Mouse (Mus musculus): ENCODE measurements at regions not wholly inside any gene's neighbourhood (a gene's known extent, or its start where the extent isn't known, plus 50 kb on each side); places are given as distances from the start of the nearest gene placed in this dataset.

- Histone ChIP-seq H3K9ac (ENCODE audit: low read depth, low read length) (no peak overlapping the region), H3K4me2 (ENCODE audit: low read length) (no peak overlapping the region), H3K27ac (ENCODE audit: low read length) (no peak overlapping the region), H3K36me3 (ENCODE audit: control insufficient read depth, insufficient read depth, low read length) (no peaks in the 10 kb centered on the region), H3K27me3 (ENCODE audit: control insufficient read depth, insufficient read depth, low read depth, low read length) (no peaks in the 10 kb centered on the region), H3K4me1 (ENCODE audit: control insufficient read depth, insufficient read depth, low read length) (no peaks in the 10 kb centered on the region), H3K9me3 (replicated peaks; ENCODE audit: control insufficient read depth, low read length, poor library complexity, severe bottlenecking) (no peaks in the 10 kb centered on the region), H3K4me3 (ENCODE audit: low read depth, low read length) (no peak overlapping the region)
- no peak for ATAC-seq
- WGBS: 78% methylated on average over 5 of the region's 5 CpGs
Observed at GRCm38 (mm10) chr1:189077861-189078260, 70.2 kb upstream of the Kctd3 start.

- Histone ChIP-seq H3K27me3 (ENCODE audit: control insufficient read depth, insufficient read depth, low read depth, low read length) (no peaks in the 10 kb centered on the region), H3K36me3 (ENCODE audit: control insufficient read depth, insufficient read depth, low read length) (no peaks in the 10 kb centered on the region), H3K9me3 (replicated peaks; ENCODE audit: control insufficient read depth, low read length, poor library complexity, severe bottlenecking) (no peaks in the 10 kb centered on the region), H3K9ac (ENCODE audit: low read depth, low read length) (no peak overlapping the region), H3K27ac (ENCODE audit: low read length) (no peak overlapping the region), H3K4me3 (ENCODE audit: low read depth, low read length) (no peak overlapping the region), H3K4me1 (ENCODE audit: control insufficient read depth, insufficient read depth, low read length) (no peaks in the 10 kb centered on the region), H3K4me2 (ENCODE audit: low read length) (no peak overlapping the region)
- 86% methylated on average over 4 of the region's 4 CpGs for WGBS
- no peak for ATAC-seq
Observed at GRCm38 (mm10) chr1:189076276-189076675, 68.6 kb upstream of the Kctd3 start.

- Histone ChIP-seq H3K27ac (ENCODE audit: low read length) (no peak overlapping the region), H3K4me2 (ENCODE audit: low read length) (no peak overlapping the region), H3K27me3 (ENCODE audit: control insufficient read depth, insufficient read depth, low read depth, low read length) (no peaks in the 10 kb centered on the region), H3K4me1 (ENCODE audit: control insufficient read depth, insufficient read depth, low read length) (no peaks in the 10 kb centered on the region), H3K4me3 (ENCODE audit: low read depth, low read length) (no peak overlapping the region), H3K9ac (ENCODE audit: low read depth, low read length) (no peak overlapping the region), H3K36me3 (ENCODE audit: control insufficient read depth, insufficient read depth, low read length) (no peaks in the 10 kb centered on the region), H3K9me3 (replicated peaks; ENCODE audit: control insufficient read depth, low read length, poor library complexity, severe bottlenecking) (no peaks in the 10 kb centered on the region)
- 76% methylated on average over 13 of the region's 13 CpGs for whole genome bisulfite sequencing
- no peak for ATAC-seq
Observed at GRCm38 (mm10) chr1:189075671-189076070, 68.0 kb upstream of the Kctd3 start.

- ATAC-seq: no peak
- H3K4me3 ChIP-seq (ENCODE audit: low read depth, low read length): no peak overlapping the region
- no peak overlapping the region for H3K9ac ChIP-seq (ENCODE audit: low read depth, low read length)
- no peaks in the 10 kb centered on the region for H3K36me3 ChIP-seq (ENCODE audit: control insufficient read depth, insufficient read depth, low read length)
- no peak overlapping the region for H3K27ac ChIP-seq (ENCODE audit: low read length)
- no peak overlapping the region for H3K4me2 ChIP-seq (ENCODE audit: low read length)
- H3K4me1 ChIP-seq (ENCODE audit: control insufficient read depth, insufficient read depth, low read length): peaks cover 2% of the 10 kb centered on the region; the same call in 1 of the 2 replicates
- H3K27me3 ChIP-seq (ENCODE audit: control insufficient read depth, insufficient read depth, low read depth, low read length): no peaks in the 10 kb centered on the region
- WGBS: 89% methylated on average over 2 of the region's 2 CpGs
- no peaks in the 10 kb centered on the region for H3K9me3 ChIP-seq (replicated peaks; ENCODE audit: control insufficient read depth, low read length, poor library complexity, severe bottlenecking)
Observed at GRCm38 (mm10) chr1:189072516-189072915, 64.9 kb upstream of the Kctd3 start.

GRCm38 (mm10) chr1:189068204-189068603 lies 60.6 kb upstream of the Kctd3 start:
- H3K9ac ChIP-seq (ENCODE audit: low read depth, low read length): no peak overlapping the region

GRCm38 (mm10) chr1:189067204-189067960 lies 59.7 kb upstream of the Kctd3 start:
- H3K27me3 ChIP-seq (ENCODE audit: control insufficient read depth, insufficient read depth, low read depth, low read length): no peaks in the 10 kb centered on the region
- peak overlapping the region; percentile 7; the same call in 1 of the 2 replicates for H3K4me2 ChIP-seq (ENCODE audit: low read length)
- H3K9ac ChIP-seq (ENCODE audit: low read depth, low read length): no peak overlapping the region
- 60% methylated on average over 16 of the region's 16 CpGs for WGBS
- H3K9me3 ChIP-seq (replicated peaks; ENCODE audit: control insufficient read depth, low read length, poor library complexity, severe bottlenecking): no peaks in the 10 kb centered on the region
- ATAC-seq: no peak
- H3K27ac ChIP-seq (ENCODE audit: low read length): peak overlapping the region; percentile 48; the same call in 1 of the 2 replicates
- H3K36me3 ChIP-seq (ENCODE audit: control insufficient read depth, insufficient read depth, low read length): no peaks in the 10 kb centered on the region
- H3K4me1 ChIP-seq (ENCODE audit: control insufficient read depth, insufficient read depth, low read length): peaks cover 2% of the 10 kb centered on the region
- H3K4me3 ChIP-seq (ENCODE audit: low read depth, low read length): no peak overlapping the region

More at GRCm38 (mm10) chr1:189068204-189068603, 60.6 kb upstream of the Kctd3 start:
- no peak overlapping the region for H3K4me2 ChIP-seq (ENCODE audit: low read length)
- no peak overlapping the region for H3K4me3 ChIP-seq (ENCODE audit: low read depth, low read length)
- no peak for ATAC-seq
- no peaks in the 10 kb centered on the region for H3K9me3 ChIP-seq (replicated peaks; ENCODE audit: control insufficient read depth, low read length, poor library complexity, severe bottlenecking)
- H3K4me1 ChIP-seq (ENCODE audit: control insufficient read depth, insufficient read depth, low read length): peaks cover 2% of the 10 kb centered on the region
- no peaks in the 10 kb centered on the region for H3K27me3 ChIP-seq (ENCODE audit: control insufficient read depth, insufficient read depth, low read depth, low read length)
- 79% methylated on average over 3 of the region's 3 CpGs for WGBS
- H3K36me3 ChIP-seq (ENCODE audit: control insufficient read depth, insufficient read depth, low read length): no peaks in the 10 kb centered on the region
- H3K27ac ChIP-seq (ENCODE audit: low read length): no peak overlapping the region

- H3K27me3 ChIP-seq (ENCODE audit: control insufficient read depth, insufficient read depth, low read depth, low read length): no peaks in the 10 kb centered on the region
- 11% methylated on average over 5 of the region's 7 CpGs for WGBS
- H3K4me2 ChIP-seq (ENCODE audit: low read length): no peak overlapping the region
- no peak overlapping the region for H3K9ac ChIP-seq (ENCODE audit: low read depth, low read length)
- no peak for ATAC-seq
- no peak overlapping the region for H3K27ac ChIP-seq (ENCODE audit: low read length)
- H3K9me3 ChIP-seq (replicated peaks; ENCODE audit: control insufficient read depth, low read length, poor library complexity, severe bottlenecking): no peaks in the 10 kb centered on the region
- no peaks in the 10 kb centered on the region for H3K36me3 ChIP-seq (ENCODE audit: control insufficient read depth, insufficient read depth, low read length)
- H3K4me1 ChIP-seq (ENCODE audit: control insufficient read depth, insufficient read depth, low read length): peaks cover 2% of the 10 kb centered on the region
- H3K4me3 ChIP-seq (ENCODE audit: low read depth, low read length): no peak overlapping the region
Observed at GRCm38 (mm10) chr1:189066446-189067151, 59.0 kb upstream of the Kctd3 start.

- H3K4me3 ChIP-seq (ENCODE audit: low read depth, low read length): no peak overlapping the region
- H3K4me1 ChIP-seq (ENCODE audit: control insufficient read depth, insufficient read depth, low read length): peaks cover 2% of the 10 kb centered on the region
- no peak for ATAC-seq
- H3K36me3 ChIP-seq (ENCODE audit: control insufficient read depth, insufficient read depth, low read length): no peaks in the 10 kb centered on the region
- H3K27ac ChIP-seq (ENCODE audit: low read length): no peak overlapping the region
- H3K9ac ChIP-seq (ENCODE audit: low read depth, low read length): no peak overlapping the region
- no peak overlapping the region for H3K4me2 ChIP-seq (ENCODE audit: low read length)
- 82% methylated on average over 5 of the region's 5 CpGs for WGBS
- H3K27me3 ChIP-seq (ENCODE audit: control insufficient read depth, insufficient read depth, low read depth, low read length): no peaks in the 10 kb centered on the region
- H3K9me3 ChIP-seq (replicated peaks; ENCODE audit: control insufficient read depth, low read length, poor library complexity, severe bottlenecking): no peaks in the 10 kb centered on the region
Observed at GRCm38 (mm10) chr1:189065152-189065910, 57.7 kb upstream of the Kctd3 start.

Data from midbrain, embryonic 16.5 days (tissue).